Mouse (Mus musculus): ENCODE data around the gene Ino80d.

Ino80d gene

GRCm38 (mm10) chr1:62991021-62991420, 123.4 kb downstream of the Ino80d start:
- no peak for DNase-seq (ENCODE audit: low read depth, low spot score)

- no peak for DNase-seq (ENCODE audit: low read depth, low spot score)
Observed at GRCm38 (mm10) chr1:62987561-62987960, 126.9 kb downstream of the Ino80d start.

GRCm38 (mm10) chr1:62986267-62986666, 128.2 kb downstream of the Ino80d start:
- DNase-seq (ENCODE audit: low read depth, low spot score) = peak; percentile 46

GRCm38 (mm10) chr1:62984566-62984965, 129.9 kb downstream of the Ino80d start:
- peak; percentile 17 for DNase-seq (ENCODE audit: low read depth, low spot score)

- DNase-seq (ENCODE audit: low read depth, low spot score) = no peak
Observed at GRCm38 (mm10) chr1:62976742-62977141, 137.7 kb downstream of the Ino80d start.

- DNase-seq (ENCODE audit: low read depth, low spot score) = peak; percentile 11
Observed at GRCm38 (mm10) chr1:62966885-62967284, 147.6 kb downstream of the Ino80d start.

- peak; percentile 24 for DNase-seq (ENCODE audit: low read depth, low spot score)
Observed at GRCm38 (mm10) chr1:62964291-62964690, 150.2 kb downstream of the Ino80d start.

- DNase-seq (ENCODE audit: low read depth, low spot score) = no peak
Observed at GRCm38 (mm10) chr1:62956942-62957645, 157.4 kb downstream of the Ino80d start.

GRCm38 (mm10) chr1:62956526-62956925, 157.9 kb downstream of the Ino80d start:
- no peak for DNase-seq (ENCODE audit: low read depth, low spot score)

- no peak for DNase-seq (ENCODE audit: low read depth, low spot score)
Observed at GRCm38 (mm10) chr1:62955340-62955739, 159.1 kb downstream of the Ino80d start.

GRCm38 (mm10) chr1:62953036-62953435, 161.4 kb downstream of the Ino80d start:
- no peak for DNase-seq (ENCODE audit: low read depth, low spot score)

- DNase-seq (ENCODE audit: low read depth, low spot score) = no peak
Observed at GRCm38 (mm10) chr1:62952319-62952718, 162.1 kb downstream of the Ino80d start.

- no peak for DNase-seq (ENCODE audit: low read depth, low spot score)
Observed at GRCm38 (mm10) chr1:62951067-62951809, 163.2 kb downstream of the Ino80d start.

- no peak for DNase-seq (ENCODE audit: low read depth, low spot score)
Observed at GRCm38 (mm10) chr1:62950526-62950925, 163.9 kb downstream of the Ino80d start.

- DNase-seq (ENCODE audit: low read depth, low spot score) = no peak
Observed at GRCm38 (mm10) chr1:62947807-62948206, 166.7 kb downstream of the Ino80d start.

- DNase-seq (ENCODE audit: low read depth, low spot score) = no peak
Observed at GRCm38 (mm10) chr1:62946987-62947386, 167.5 kb downstream of the Ino80d start.

GRCm38 (mm10) chr1:62934752-62935329, 179.6 kb downstream of the Ino80d start:
- no peak for DNase-seq (ENCODE audit: low read depth, low spot score)

- DNase-seq (ENCODE audit: low read depth, low spot score) = no peak
Observed at GRCm38 (mm10) chr1:62934100-62934513, 180.4 kb downstream of the Ino80d start.

- no peak for DNase-seq (ENCODE audit: low read depth, low spot score)
Observed at GRCm38 (mm10) chr1:62933288-62934099, 181.0 kb downstream of the Ino80d start.

- DNase-seq (ENCODE audit: low read depth, low spot score) = peak; percentile 55
Observed at GRCm38 (mm10) chr1:62929477-62929876, 185.0 kb downstream of the Ino80d start.

- DNase-seq (ENCODE audit: low read depth, low spot score) = no peak
Observed at GRCm38 (mm10) chr1:62919219-62919618, 195.2 kb downstream of the Ino80d start.

- DNase-seq (ENCODE audit: low read depth, low spot score) = no peak
Observed at GRCm38 (mm10) chr1:62916609-62917008, 197.9 kb downstream of the Ino80d start.

Data from CD4-positive helper T cell, adult 2 months (primary cell).